Mouse (Mus musculus) E14TG2a.4 (cell line): Measurements from ENCODE around the gene Sulf2.

Experiments
- CTCF ChIP-seq: conservative IDR thresholded peaks from 2 replicates; pipeline ENCODE4 v1.5.1; 2014; ENCODE audit warnings: low read length
- NANOG ChIP-seq: IDR thresholded peaks from 2 replicates; pipeline ENCODE4 v1.6.1; 2014; ENCODE audit warnings: borderline replicate concordance, low read length, mixed read lengths
- POU5F1 ChIP-seq: IDR thresholded peaks from 2 replicates; pipeline ENCODE4 v1.6.1; 2014; ENCODE audit warnings: low read length, borderline replicate concordance

- no peak for TF ChIP-seq CTCF
- TF ChIP-seq POU5F1 = no peak
- no peak for TF ChIP-seq NANOG
Observed at GRCm38 (mm10) chr2:166147930-166148651, 7.4 kb downstream of the Sulf2 start.
